Mouse (Mus musculus) MN1 (cell line): ENCODE results near the gene Cdk10.

Experiments
- DNase-seq: peaks from one replicate; pipeline ENCODE4 v3.0.0-alpha.2; 2016; ENCODE audit warnings: low spot score

The Cdk10 gene

GRCm38 (mm10) chr8:123271901-123272300, 47.3 kb downstream of the Cdk10 start:
- DNase-seq: no peak

GRCm38 (mm10) chr8:123274447-123274846, 49.8 kb downstream of the Cdk10 start:
- DNase-seq: no peak

GRCm38 (mm10) chr8:123275096-123275495, 50.5 kb downstream of the Cdk10 start:
- no peak for DNase-seq

GRCm38 (mm10) chr8:123278445-123278844, 53.8 kb downstream of the Cdk10 start:
- no peak for DNase-seq

GRCm38 (mm10) chr8:123279828-123280227, 55.2 kb downstream of the Cdk10 start:
- no peak for DNase-seq

- no peak for DNase-seq
Observed at GRCm38 (mm10) chr8:123280302-123281094, 55.9 kb downstream of the Cdk10 start.
